Mouse (Mus musculus): ENCODE results near the gene Tle3. TPM values are rescaled to one million over a fixed set of nuclear protein-coding genes. Genes with fewer than 3 reads are reported as not detected.
A peak's percentile ranks its signal among the peaks of the same experiment; 100 is the strongest.

Tle3 gene
- polyA plus RNA-seq, 1 experiment from 2014 or later = 3.2 TPM

DNA sequence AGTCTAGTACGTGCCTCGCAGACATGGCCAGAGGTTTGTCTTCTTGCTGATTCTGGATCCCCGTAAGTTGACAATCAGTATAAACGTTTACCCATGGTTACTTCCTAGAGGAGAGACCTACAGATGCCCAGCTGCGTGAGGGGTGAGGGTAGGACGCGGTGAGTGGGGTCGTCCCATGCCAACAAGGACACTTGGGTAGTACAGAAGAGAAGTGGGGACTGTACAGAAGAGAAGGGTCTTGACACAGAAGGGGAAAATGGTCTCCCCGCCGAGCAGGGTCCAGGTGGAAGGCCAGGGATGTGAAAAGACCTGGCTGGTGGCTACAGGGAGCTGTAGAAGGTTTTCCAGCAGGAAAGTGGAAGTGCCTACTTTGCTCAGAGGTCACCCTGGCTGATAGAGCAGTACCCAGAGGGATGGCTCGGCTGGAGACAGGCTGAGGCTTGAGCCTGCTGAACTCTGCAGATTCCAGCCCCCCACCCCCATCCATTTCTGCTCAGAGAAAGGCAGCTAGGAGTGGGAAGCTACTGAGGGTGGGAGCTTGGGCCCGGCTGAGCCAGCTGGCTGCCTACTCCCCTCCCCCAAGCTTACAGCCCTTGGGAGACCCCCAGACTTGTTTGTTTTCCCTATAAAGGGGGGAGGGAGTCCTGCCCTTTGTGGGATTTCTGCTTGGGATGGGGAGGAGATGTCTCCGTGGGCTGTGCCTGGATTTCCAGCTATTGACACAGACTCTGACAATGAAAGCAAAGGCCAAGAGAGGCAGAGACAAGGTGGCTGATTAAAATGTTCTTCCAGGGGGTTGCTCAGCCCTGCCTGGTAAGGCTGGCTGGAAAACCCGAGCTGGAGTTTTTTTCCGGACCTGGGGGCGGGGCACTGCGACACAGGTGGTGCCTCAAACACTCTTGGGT, 11.2 kb upstream of the Tle3 start:
- Histone ChIP-seq H3K36me3 (replicated peaks; ENCODE audit: insufficient read depth, low read length) (no peaks in the 10 kb centered on the region), H3K27me3 (ENCODE audit: insufficient read depth, low read length) (0 out of 2 replicates have a peak, but pooled peaks cover 5% of the 10 kb centered on the region), H3K4me2 (ENCODE audit: low read depth, low read length) (no peak overlapping the region; the same call in 1 of the 2 replicates)

DNA sequence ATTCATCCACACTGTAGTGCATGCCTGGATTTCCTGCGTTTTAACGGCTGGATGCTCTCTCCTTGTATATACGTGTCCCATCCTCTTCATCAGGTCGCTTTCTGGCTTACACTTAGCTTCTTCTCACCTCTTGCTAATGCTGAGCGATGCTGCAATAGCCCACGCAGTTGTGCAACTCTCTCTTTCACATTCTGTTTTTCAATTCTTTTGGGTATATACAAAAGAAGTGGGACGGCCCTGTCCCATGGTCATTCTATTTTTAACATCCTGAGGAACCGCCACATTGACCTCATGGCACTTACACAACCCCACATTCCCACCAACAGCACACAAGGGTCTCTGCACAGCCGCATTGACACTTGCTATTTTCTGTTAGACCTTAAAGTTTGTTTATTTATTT, 9.0 kb upstream of the Tle3 start:
- H3K4me1 ChIP-seq (ENCODE audit: insufficient read depth) = peaks cover 47% of the 10 kb centered on the region
- no peak overlapping the region for H3K27ac ChIP-seq (ENCODE audit: low read depth)
- H3K4me2 ChIP-seq (ENCODE audit: low read depth, low read length) = no peak overlapping the region
- 27% methylated on average over 9 of the region's 9 CpGs for WGBS (ENCODE audit: insufficient replicate concordance)
- no peak overlapping the region for H3K9ac ChIP-seq (replicated peaks)
- H3K4me3 ChIP-seq (ENCODE audit: low read depth, low read length) = no peak overlapping the region
- peak; percentile 29; the same call in 1 of the 2 replicates for ATAC-seq
- TF ChIP-seq EP300 (IDR thresholded peaks at IDR 0.05; ENCODE audit: low read depth) = peak; percentile 37; the same call in 1 of the 2 replicates
- no peak for TF ChIP-seq CTCF (IDR thresholded peaks at IDR 0.05; ENCODE audit: low read depth)
- H3K27me3 ChIP-seq (ENCODE audit: insufficient read depth, low read length) = peaks cover 19% of the 10 kb centered on the region; the same call in 1 of the 2 replicates
- H3K36me3 ChIP-seq (replicated peaks; ENCODE audit: insufficient read depth, low read length) = no peaks in the 10 kb centered on the region
- no peaks in the 10 kb centered on the region for H3K9me3 ChIP-seq (ENCODE audit: low read length)
- DNase-seq = peak; percentile 62

More for the DNA sequence above, 11.2 kb upstream of the Tle3 start:
- Histone ChIP-seq H3K9ac (replicated peaks) (no peak overlapping the region; the same call in 1 of the 2 replicates), H3K4me3 (ENCODE audit: low read depth, low read length) (no peak overlapping the region), H3K4me1 (ENCODE audit: insufficient read depth) (peaks cover 34% of the 10 kb centered on the region), H3K27ac (ENCODE audit: low read depth) (no peak overlapping the region), H3K9me3 (ENCODE audit: low read length) (no peaks in the 10 kb centered on the region)
- DNase-seq (no peak), ATAC-seq (peak; percentile 24; the same call in 1 of the 2 replicates)
- no peak for TF ChIP-seq EP300 (IDR thresholded peaks at IDR 0.05; ENCODE audit: low read depth)
- TF ChIP-seq CTCF (IDR thresholded peaks at IDR 0.05; ENCODE audit: low read depth) = no peak
- WGBS (ENCODE audit: insufficient replicate concordance) = 41% methylated on average over 17 of the region's 17 CpGs

DNA sequence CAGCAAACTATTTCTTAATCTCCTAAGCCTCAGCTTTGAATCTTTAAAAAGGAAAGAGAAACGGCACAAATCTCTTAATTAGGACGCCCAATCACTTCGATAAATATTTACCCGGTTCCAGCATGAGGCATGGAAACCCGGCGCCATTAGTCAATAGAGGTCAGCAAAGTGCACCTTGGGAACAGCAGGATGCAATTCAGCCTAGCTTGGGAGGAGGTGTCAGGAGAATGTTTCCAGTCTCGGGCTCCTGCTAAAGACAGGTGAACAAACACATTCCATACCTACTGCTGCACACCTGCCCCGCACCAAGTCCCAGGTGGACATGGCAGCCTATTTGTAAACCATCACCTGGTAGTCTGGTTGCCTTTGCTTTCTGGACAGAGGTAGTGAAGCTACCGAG, 6.1 kb upstream of the Tle3 start:
- WGBS (ENCODE audit: insufficient replicate concordance) = 34% methylated on average over 9 of the region's 9 CpGs
- no peak for TF ChIP-seq CTCF (IDR thresholded peaks at IDR 0.05; ENCODE audit: low read depth)
- no peak for TF ChIP-seq EP300 (IDR thresholded peaks at IDR 0.05; ENCODE audit: low read depth)
- H3K4me2 ChIP-seq (ENCODE audit: low read depth, low read length) = 0 out of 2 replicates have a peak overlapping the region, but pooled peaks have one; percentile 29
- no peak overlapping the region for H3K9ac ChIP-seq (replicated peaks)
- no peak overlapping the region for H3K27ac ChIP-seq (ENCODE audit: low read depth)
- H3K9me3 ChIP-seq (ENCODE audit: low read length) = no peaks in the 10 kb centered on the region
- DNase-seq (peak; percentile 50), ATAC-seq (no peak)
- peaks cover 27% of the 10 kb centered on the region; the same call in 1 of the 2 replicates for H3K27me3 ChIP-seq (ENCODE audit: insufficient read depth, low read length)
- H3K4me3 ChIP-seq (ENCODE audit: low read depth, low read length) = no peak overlapping the region
- H3K36me3 ChIP-seq (replicated peaks; ENCODE audit: insufficient read depth, low read length) = no peaks in the 10 kb centered on the region
- H3K4me1 ChIP-seq (ENCODE audit: insufficient read depth) = peaks cover 62% of the 10 kb centered on the region

DNA sequence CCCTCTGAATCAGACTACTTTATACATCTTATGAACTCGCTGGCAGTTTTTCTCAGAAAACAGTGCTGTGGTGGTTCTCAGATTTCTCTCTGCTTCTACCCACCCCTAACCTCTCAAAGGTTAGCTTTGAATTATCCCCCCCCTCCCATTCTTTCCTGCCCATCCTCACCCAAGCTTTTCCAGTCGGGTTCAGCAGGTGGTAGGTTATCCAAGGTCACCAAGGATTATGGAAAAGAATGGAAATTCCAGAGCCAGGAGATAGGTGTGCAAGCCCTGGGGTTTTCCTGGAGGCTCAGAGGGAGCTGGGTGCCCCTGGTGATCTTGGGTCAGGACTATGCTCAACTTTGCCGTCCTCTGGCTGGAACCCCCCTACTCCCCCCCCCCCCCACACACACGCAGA, 5.0 kb upstream of the Tle3 start:
- no peak for ATAC-seq
- peaks cover 27% of the 10 kb centered on the region; the same call in 1 of the 2 replicates for H3K27me3 ChIP-seq (ENCODE audit: insufficient read depth, low read length)

DNA sequence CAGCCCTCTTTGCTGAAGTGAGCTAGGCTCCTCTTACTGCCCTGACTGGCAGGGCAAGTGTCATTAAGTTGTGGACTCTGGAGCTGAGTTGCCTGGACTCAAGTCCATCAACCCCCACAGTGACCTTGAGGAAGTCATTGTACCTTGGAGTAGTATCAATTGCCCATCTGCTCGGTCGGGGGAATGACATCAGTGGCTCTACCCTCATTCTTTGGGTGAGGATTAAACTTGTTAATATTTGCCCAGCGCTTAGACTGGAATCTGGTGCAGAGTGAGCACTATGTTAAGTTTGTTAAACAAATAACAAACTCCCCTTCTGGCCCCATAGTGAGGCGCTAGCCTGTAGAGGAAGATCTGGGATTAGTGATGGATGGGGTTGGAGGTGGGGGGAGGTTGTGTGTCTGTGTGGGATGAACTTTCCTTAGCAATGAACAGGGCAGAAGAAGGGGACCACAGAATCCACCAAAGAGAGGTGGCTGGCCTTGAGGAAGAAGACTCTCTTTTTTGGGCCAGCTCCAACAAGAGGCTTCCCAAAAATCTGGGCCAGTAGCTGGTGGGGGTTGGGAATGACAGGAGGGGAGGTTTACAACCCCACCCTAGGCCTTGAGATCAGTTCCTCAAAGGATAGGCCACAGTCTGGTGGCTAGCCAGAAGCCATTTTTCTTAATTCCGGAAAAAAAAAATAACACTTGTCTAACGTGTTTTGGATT, 4.2 kb upstream of the Tle3 start:
- Histone ChIP-seq H3K4me1 (ENCODE audit: insufficient read depth) (peaks cover 60% of the 10 kb centered on the region), H3K27me3 (ENCODE audit: insufficient read depth, low read length) (peaks cover 27% of the 10 kb centered on the region; the same call in 1 of the 2 replicates), H3K27ac (ENCODE audit: low read depth) (peak overlapping the region; percentile 2; the same call in 1 of the 2 replicates), H3K4me2 (ENCODE audit: low read depth, low read length) (no peak overlapping the region), H3K9me3 (ENCODE audit: low read length) (no peaks in the 10 kb centered on the region), H3K9ac (replicated peaks) (no peak overlapping the region), H3K36me3 (replicated peaks; ENCODE audit: insufficient read depth, low read length) (no peaks in the 10 kb centered on the region), H3K4me3 (ENCODE audit: low read depth, low read length) (no peak overlapping the region)
- 0 out of 2 replicates have a peak, but pooled peaks have one; percentile 33 for TF ChIP-seq EP300 (IDR thresholded peaks at IDR 0.05; ENCODE audit: low read depth)
- no peak for TF ChIP-seq CTCF (IDR thresholded peaks at IDR 0.05; ENCODE audit: low read depth)
- ATAC-seq (peak; percentile 1; the same call in 1 of the 2 replicates), DNase-seq (peak; percentile 35)
- 30% methylated on average over 6 of the region's 6 CpGs for WGBS (ENCODE audit: insufficient replicate concordance)

More for the DNA sequence above, 5.0 kb upstream of the Tle3 start:
- WGBS (ENCODE audit: insufficient replicate concordance) = 41% methylated on average over 4 of the region's 4 CpGs
- Histone ChIP-seq H3K36me3 (replicated peaks; ENCODE audit: insufficient read depth, low read length) (no peaks in the 10 kb centered on the region), H3K4me2 (ENCODE audit: low read depth, low read length) (no peak overlapping the region), H3K9ac (replicated peaks) (no peak overlapping the region), H3K4me1 (ENCODE audit: insufficient read depth) (peaks cover 62% of the 10 kb centered on the region), H3K4me3 (ENCODE audit: low read depth, low read length) (no peak overlapping the region), H3K9me3 (ENCODE audit: low read length) (no peaks in the 10 kb centered on the region), H3K27ac (ENCODE audit: low read depth) (no peak overlapping the region)
- no peak for DNase-seq
- TF ChIP-seq EP300 (IDR thresholded peaks at IDR 0.05; ENCODE audit: low read depth) (no peak), CTCF (IDR thresholded peaks at IDR 0.05; ENCODE audit: low read depth) (no peak)

Data from liver, postnatal 0 days (tissue).